Mouse (Mus musculus) lung, postnatal 0 days (tissue): ENCODE results near the gene Bbs10. TPM values are rescaled to one million over a fixed set of nuclear protein-coding genes. Genes with fewer than 3 reads are reported as not detected.

ENCODE experiments used
- ATAC-seq: fragments of 200-750 bp; cut with Nextera tagmentation; 2 replicates; pipeline ENCODE4 v1.8.0; 2017; ENCODE audit warnings: moderate library complexity
- DNase-seq: peaks from one replicate; pipeline ENCODE4 v3.0.0-alpha.2; 2016; ENCODE audit warnings: low spot score
- H3K27ac ChIP-seq: fragments of 300-500 bp; sonication (generic); 2 replicates; pipeline ENCODE4 v1.5.1; 2014; ENCODE audit warnings: antibody characterized with exemption, mild to moderate bottlenecking, low read length, mixed read lengths
- H3K27me3 ChIP-seq: fragments of 300-500 bp; sonication (generic); replicated peaks from 2 replicates; pipeline ENCODE4 v1.6.1; 2014; ENCODE audit warnings: low read length, mixed read lengths; ENCODE audit not compliant: insufficient read depth
- H3K36me3 ChIP-seq: fragments of 300-500 bp; sonication (generic); 2 replicates; pipeline ENCODE4 v1.6.1; 2014; ENCODE audit warnings: low read length, mixed read lengths; ENCODE audit not compliant: insufficient read depth
- H3K4me1 ChIP-seq: fragments of 300-500 bp; sonication (generic); 2 replicates; pipeline ENCODE4 v1.6.1; 2014; ENCODE audit warnings: antibody characterized with exemption, low read depth, low read length, mixed read lengths; ENCODE audit not compliant: insufficient read depth
- H3K4me2 ChIP-seq: fragments of 300-500 bp; sonication (generic); replicated peaks from 2 replicates; pipeline ENCODE4 v1.6.1; 2014; ENCODE audit warnings: low read depth, mild to moderate bottlenecking, low read length, moderate library complexity, mixed read lengths
- H3K4me3 ChIP-seq: fragments of 300-500 bp; sonication (generic); 2 replicates; pipeline ENCODE4 v1.5.1; 2014; ENCODE audit warnings: low read depth, low read length
- H3K9ac ChIP-seq: fragments of 300-500 bp; sonication (generic); replicated peaks from 2 replicates; pipeline ENCODE4 v1.6.1; 2014; ENCODE audit warnings: low read depth, mild to moderate bottlenecking
- H3K9me3 ChIP-seq: fragments of 300-500 bp; sonication (generic); 2 replicates; pipeline ENCODE4 v1.6.1; 2016; ENCODE audit warnings: low read length, mixed read lengths
- CTCF ChIP-seq: IDR thresholded peaks from 2 replicates; pipeline ENCODE4 v1.5.1; 2016; ENCODE audit warnings: antibody characterized with exemption, mild to moderate bottlenecking
- EP300 ChIP-seq: IDR thresholded peaks from 2 replicates; pipeline ENCODE4 v1.6.1; 2016; ENCODE audit warnings: antibody characterized with exemption, mild to moderate bottlenecking, control low read depth
- WGBS: fragments of 180-500 bp; shearing (Covaris S2); extraction: QIAGEN DNeasy Blood & Tissue Kit; methylation state at CpG from one replicate; pipeline ENCODE4 v1.1.7; 2014; 5-methylcytosine and 5-hydroxymethylcytosine counted together
- polyA plus RNA-seq: library from polyadenylated mRNA; unstranded; fragments of >200 nt; fragmentation: Nextera tagmentation; extraction: Ambion mirVana; gene quantifications from 2 replicates; pipeline ENCODE4 v1.2.1, GENCODE M21; 2015

The Bbs10 gene
- polyA plus RNA-seq, 1 experiment from 2014 or later = 3.2 TPM

- H3K4me2 ChIP-seq = no peak overlapping the region
- 88% methylated on average over 3 of the region's 3 CpGs for WGBS
- no peak overlapping the region for H3K9ac ChIP-seq
- no peaks in the 10 kb centered on the region for H3K9me3 ChIP-seq
- ATAC-seq = no peak
- H3K4me1 ChIP-seq = no peaks in the 10 kb centered on the region
- no peak for TF ChIP-seq EP300
- no peak for TF ChIP-seq CTCF
- no peaks in the 10 kb centered on the region for H3K27me3 ChIP-seq
- no peaks in the 10 kb centered on the region for H3K36me3 ChIP-seq
- no peak for DNase-seq
- no peak overlapping the region for H3K4me3 ChIP-seq
- H3K27ac ChIP-seq = no peak overlapping the region
Observed at GRCm38 (mm10) chr10:111315940-111316339, 17.5 kb downstream of the Bbs10 start.

GRCm38 (mm10) chr10:111318021-111318420 is 19.5 kb downstream of the Bbs10 start:
- H3K27me3 ChIP-seq = no peaks in the 10 kb centered on the region
- 65% methylated on average over 3 of the region's 3 CpGs for WGBS
- no peak overlapping the region for H3K4me3 ChIP-seq
- no peaks in the 10 kb centered on the region for H3K4me1 ChIP-seq
- ATAC-seq = no peak
- 0 out of 2 replicates have a peak overlapping the region, but pooled peaks have one; percentile 11 for H3K27ac ChIP-seq
- TF ChIP-seq CTCF (no peak), EP300 (no peak)
- H3K4me2 ChIP-seq = no peak overlapping the region
- H3K9ac ChIP-seq = no peak overlapping the region
- no peak for DNase-seq
- no peaks in the 10 kb centered on the region for H3K36me3 ChIP-seq
- no peaks in the 10 kb centered on the region for H3K9me3 ChIP-seq

GRCm38 (mm10) chr10:111318805-111319500 is 20.5 kb downstream of the Bbs10 start:
- no peaks in the 10 kb centered on the region for H3K36me3 ChIP-seq
- no peaks in the 10 kb centered on the region for H3K4me1 ChIP-seq
- H3K27me3 ChIP-seq = no peaks in the 10 kb centered on the region
- DNase-seq (peak; percentile 81), ATAC-seq (peak; percentile 85)
- no peak overlapping the region for H3K27ac ChIP-seq
- H3K9ac ChIP-seq = no peak overlapping the region
- H3K4me3 ChIP-seq = no peak overlapping the region
- no peak for TF ChIP-seq CTCF
- peak; percentile 67 for TF ChIP-seq EP300
- H3K4me2 ChIP-seq = no peak overlapping the region
- H3K9me3 ChIP-seq = no peaks in the 10 kb centered on the region
- WGBS = 70% methylated on average over 9 of the region's 9 CpGs

GRCm38 (mm10) chr10:111320579-111320978 is 22.1 kb downstream of the Bbs10 start:
- H3K27ac ChIP-seq = no peak overlapping the region
- no peak overlapping the region for H3K4me3 ChIP-seq
- no peak overlapping the region for H3K9ac ChIP-seq
- no peaks in the 10 kb centered on the region for H3K27me3 ChIP-seq
- H3K9me3 ChIP-seq = no peaks in the 10 kb centered on the region
- no peaks in the 10 kb centered on the region for H3K36me3 ChIP-seq
- ATAC-seq (no peak), DNase-seq (no peak)
- H3K4me1 ChIP-seq = no peaks in the 10 kb centered on the region
- no peak overlapping the region for H3K4me2 ChIP-seq
- TF ChIP-seq EP300 = no peak
- TF ChIP-seq CTCF = no peak

- H3K4me1 ChIP-seq = no peaks in the 10 kb centered on the region
- no peak for TF ChIP-seq CTCF
- H3K27ac ChIP-seq = no peak overlapping the region; the same call in 1 of the 2 replicates
- 83% methylated on average over 4 of the region's 4 CpGs for WGBS
- ATAC-seq = no peak
- no peak overlapping the region for H3K9ac ChIP-seq
- H3K27me3 ChIP-seq = no peaks in the 10 kb centered on the region
- H3K9me3 ChIP-seq = no peaks in the 10 kb centered on the region
- no peaks in the 10 kb centered on the region for H3K36me3 ChIP-seq
- no peak for DNase-seq
- H3K4me2 ChIP-seq = no peak overlapping the region
- no peak overlapping the region for H3K4me3 ChIP-seq
Observed at GRCm38 (mm10) chr10:111327957-111328356, 29.5 kb downstream of the Bbs10 start.

GRCm38 (mm10) chr10:111329326-111329725 is 30.8 kb downstream of the Bbs10 start:
- Histone ChIP-seq H3K4me1 (no peaks in the 10 kb centered on the region), H3K27ac (no peak overlapping the region), H3K4me2 (no peak overlapping the region), H3K36me3 (no peaks in the 10 kb centered on the region), H3K4me3 (no peak overlapping the region), H3K27me3 (no peaks in the 10 kb centered on the region), H3K9me3 (no peaks in the 10 kb centered on the region), H3K9ac (no peak overlapping the region)
- ATAC-seq (peak; percentile 81), DNase-seq (peak; percentile 79)
- 70% methylated on average over 5 of the region's 5 CpGs for WGBS
- peak; percentile 86; the same call in 1 of the 2 replicates for TF ChIP-seq EP300
- TF ChIP-seq CTCF = no peak

GRCm38 (mm10) chr10:111334902-111335301 is 36.4 kb downstream of the Bbs10 start:
- Histone ChIP-seq H3K4me1 (peaks cover 3% of the 10 kb centered on the region; the same call in 1 of the 2 replicates), H3K27me3 (no peaks in the 10 kb centered on the region), H3K9me3 (no peaks in the 10 kb centered on the region), H3K4me3 (no peak overlapping the region), H3K9ac (no peak overlapping the region), H3K27ac (no peak overlapping the region), H3K36me3 (no peaks in the 10 kb centered on the region), H3K4me2 (no peak overlapping the region)
- ATAC-seq (no peak), DNase-seq (no peak)
- TF ChIP-seq EP300 = no peak
- no peak for TF ChIP-seq CTCF
- 95% methylated on average over 2 of the region's 2 CpGs for WGBS
